Mouse (Mus musculus) lung, postnatal 36 days (tissue): ENCODE measurements around the gene Dgkz.

ENCODE experiments used
- DNase-seq: peaks from one replicate; pipeline ENCODE4 v3.0.0; 2022; ENCODE audit warnings: mixed read lengths

Dgkz gene

GRCm38 (mm10) chr2:91975581-91976541 lies at the start of gene Dgkz:
Dgkz (minus strand) TSS chr2:91975864.
- DNase-seq = no peak

- DNase-seq = no peak
These were observed 49.5 kb upstream of the Dgkz start for GRCm38 (mm10) chr2:92025202-92025601.

GRCm38 (mm10) chr2:92024274-92024672 lies 48.6 kb upstream of the Dgkz start, which contains the start of gene Creb3l1:
Creb3l1 (minus strand) TSS chr2:92024502.
- DNase-seq = peak; percentile 91

- DNase-seq = peak; percentile 65
These were observed 48.0 kb upstream of the Dgkz start for GRCm38 (mm10) chr2:92023362-92024273.

- DNase-seq = no peak
These were observed 45.1 kb upstream of the Dgkz start for GRCm38 (mm10) chr2:92020676-92021265.

- DNase-seq = no peak
These were observed 41.8 kb upstream of the Dgkz start for GRCm38 (mm10) chr2:92017440-92017839.

GRCm38 (mm10) chr2:92016981-92017380 lies 41.3 kb upstream of the Dgkz start:
- peak; percentile 83 for DNase-seq

- DNase-seq = no peak
These were observed 39.2 kb upstream of the Dgkz start for GRCm38 (mm10) chr2:92014891-92015290.

GRCm38 (mm10) chr2:92014248-92014647 lies 38.6 kb upstream of the Dgkz start:
- no peak for DNase-seq

- DNase-seq = peak; percentile 78
These were observed 37.2 kb upstream of the Dgkz start for GRCm38 (mm10) chr2:92012768-92013445.

- no peak for DNase-seq
These were observed 36.0 kb upstream of the Dgkz start for GRCm38 (mm10) chr2:92011424-92012353.

GRCm38 (mm10) chr2:92008623-92009404 lies 33.1 kb upstream of the Dgkz start:
- DNase-seq = no peak

GRCm38 (mm10) chr2:92007933-92008622 lies 32.4 kb upstream of the Dgkz start:
- peak; percentile 99 for DNase-seq

GRCm38 (mm10) chr2:92006983-92007921 lies 31.6 kb upstream of the Dgkz start:
- peak; percentile 54 for DNase-seq

GRCm38 (mm10) chr2:92006491-92006890 lies 30.8 kb upstream of the Dgkz start:
- DNase-seq = no peak

GRCm38 (mm10) chr2:92004617-92005016 lies 29.0 kb upstream of the Dgkz start:
- peak; percentile 72 for DNase-seq

- no peak for DNase-seq
These were observed 22.4 kb upstream of the Dgkz start for GRCm38 (mm10) chr2:91997905-91998608.

GRCm38 (mm10) chr2:91996006-91996405 lies 20.3 kb upstream of the Dgkz start:
- no peak for DNase-seq
